8 mouse cellular contexts compared by ENCODE assay signal in the genomic region with DNA sequence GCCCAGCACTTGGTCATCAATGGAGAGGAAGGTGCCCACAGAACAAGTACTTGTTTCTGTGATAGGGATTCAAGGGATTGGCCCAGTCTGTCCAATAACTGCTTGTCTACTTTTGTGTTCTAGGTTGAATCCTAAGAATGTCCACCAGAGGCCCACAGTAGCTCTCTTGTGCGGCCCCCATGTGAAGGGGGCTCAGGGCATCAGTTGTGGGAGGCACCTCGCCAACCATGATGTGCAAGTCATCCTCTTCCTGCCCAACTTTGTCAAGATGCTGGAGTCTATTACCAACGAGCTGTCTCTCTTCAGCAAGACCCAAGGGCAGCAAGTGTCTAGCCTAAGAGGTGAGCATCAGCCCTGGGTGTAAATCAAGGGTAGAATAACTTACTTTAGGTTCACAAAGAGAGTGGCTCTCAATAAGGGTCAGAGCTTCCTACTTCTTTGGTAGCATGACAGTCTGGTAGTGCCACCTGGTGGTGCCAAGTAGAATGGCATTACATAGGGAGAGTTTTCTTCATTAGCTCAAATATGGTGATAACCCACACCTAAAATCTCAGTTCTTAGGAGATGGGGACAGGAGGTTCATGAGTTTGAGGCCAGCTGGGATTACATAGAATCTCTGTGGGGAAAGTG. TPM values are rescaled to one million over a fixed set of nuclear protein-coding genes. Genes with fewer than 3 reads are reported as not detected.
DNase-seq lines count a peak whose midpoint lies in the region; ATAC-seq and TF ChIP-seq lines count a peak whose summit lies in the region.

No protein-coding gene starts in this region.

- H3K9me3 ChIP-seq in intestine, embryonic 15.5 days, result no peaks in the 10 kb centered on the region

- H3K4me3 ChIP-seq in cerebellum, adult 2 months (replicated peaks; ENCODE audit: insufficient read depth, low read depth, low read length), result no peak overlapping the region
- H3K4me3 ChIP-seq in intestine, embryonic 15.5 days (replicated peaks), result no peak overlapping the region

- DNase-seq in cerebellum, adult 2 months, result peak; percentile 50 to 61
- no peak for DNase-seq in cerebellum, postnatal 4 days (ENCODE audit: low spot score in 2 of 2)
- DNase-seq in right cerebral cortex, adult 18-20 months, result peak; percentile 52
- DNase-seq in right cerebral cortex, postnatal 25 days, result no peak
- DNase-seq in cerebellum, postnatal 36 days, result peak; percentile 53 to 66
- no peak for DNase-seq in frontal cortex, postnatal 25 days (ENCODE audit: low spot score in 2 of 2)

- no peak overlapping the region for H3K4me2 ChIP-seq in intestine, embryonic 15.5 days (replicated peaks)

- H3K36me3 ChIP-seq in intestine, embryonic 15.5 days, result peaks cover 22% of the 10 kb centered on the region

- H3K27me3 ChIP-seq in cerebellum, adult 2 months (ENCODE audit: control insufficient read depth, insufficient read depth, low read length), result no peaks in the 10 kb centered on the region
- no peaks in the 10 kb centered on the region for H3K27me3 ChIP-seq in intestine, embryonic 15.5 days (replicated peaks)

- ATAC-seq in intestine, embryonic 15.5 days, result peak; percentile 39; the same call in 1 of the 2 replicates
- peak; percentile 76 for ATAC-seq in monocyte, adult 5-6 weeks (replicated peaks; ENCODE audit: insufficient number of reproducible peaks, low FRiP score, low TSS enrichment, poor library complexity, severe bottlenecking)

- 60% methylated on average over 3 of the region's 3 CpGs for WGBS in cerebellum, adult 2 months
- WGBS in intestine, embryonic 15.5 days, result 76% methylated on average over 3 of the region's 3 CpGs

- peak; percentile 62; the same call in 1 of the 2 replicates for TF ChIP-seq CTCF in cerebellum, adult 2 months (IDR thresholded peaks at IDR 0.05; ENCODE audit: borderline replicate concordance, insufficient read depth, low read depth, low read length)

- no peak overlapping the region for H3K27ac ChIP-seq in cerebellum, adult 2 months (ENCODE audit: insufficient read depth, low read length)
- no peak overlapping the region for H3K27ac ChIP-seq in intestine, embryonic 15.5 days

- TF ChIP-seq POLR2A in cerebellum, adult 2 months (IDR thresholded peaks at IDR 0.05; ENCODE audit: borderline replicate concordance, insufficient read depth, low read length), result no peak

- H3K4me1 ChIP-seq in cerebellum, adult 2 months (ENCODE audit: control insufficient read depth, insufficient read depth, low read length), result peaks cover 14% of the 10 kb centered on the region
- no peaks in the 10 kb centered on the region for H3K4me1 ChIP-seq in intestine, embryonic 15.5 days (replicated peaks)

- no peak overlapping the region for H3K9ac ChIP-seq in intestine, embryonic 15.5 days

RNA-seq across cellular contexts. Expression of a gene that starts 21.1 kb away (rescaled TPM):
- 144 TPM in 2 replicates for polyA plus RNA-seq in cerebellum, adult 2 months (2012; rRNA removed)
- polyA plus RNA-seq in intestine, embryonic 15.5 days (2015; fragmentation: Nextera tagmentation; extraction: Ambion mirVana), result 57.8 and 71.7 TPM in 2 replicates
- 97.1 to 158 TPM (median 125 TPM) in 3 replicates for total RNA-seq in monocyte, adult 5-6 weeks (2017)

RNA-seq across cellular contexts. Expression of a gene that starts 36.2 kb away (rescaled TPM):
- polyA plus RNA-seq in cerebellum, adult 2 months (2012; rRNA removed), result 16.1 TPM in 2 replicates
- 29.6 and 29.9 TPM in 2 replicates for polyA plus RNA-seq in intestine, embryonic 15.5 days (2015; fragmentation: Nextera tagmentation; extraction: Ambion mirVana)
- 2.6 to 7.9 TPM (median 3.7 TPM) in 3 replicates for total RNA-seq in monocyte, adult 5-6 weeks (2017)

RNA-seq across cellular contexts. Expression of a gene that starts 56.8 kb away (rescaled TPM):
- 0.10 and 0.11 TPM in 2 replicates for polyA plus RNA-seq in cerebellum, adult 2 months (2012; rRNA removed)
- not detected in 2 replicates for polyA plus RNA-seq in intestine, embryonic 15.5 days (2015; fragmentation: Nextera tagmentation; extraction: Ambion mirVana)
- not detected in 3 replicates for total RNA-seq in monocyte, adult 5-6 weeks (2017)

Comparison
In these comparisons a context has a peak if more than half of its experiments do, and no peak if none do; other contexts are left out.
1. DNase-seq: peak in cerebellum, adult 2 months (2 of 2), right cerebral cortex, adult 18-20 months (single experiment) and cerebellum, postnatal 36 days (2 of 2); none in cerebellum, postnatal 4 days (0 of 2), right cerebral cortex, postnatal 25 days (single experiment) and frontal cortex, postnatal 25 days (0 of 2).